In genomic region chr1:91495321-91495720, GRCm38 (mm10) we compare ENCODE assay signal across 8 mouse cellular contexts. TPM values are rescaled to one million over a fixed set of nuclear protein-coding genes. Genes with fewer than 3 reads are reported as not detected.
DNase-seq lines count a peak whose midpoint lies in the region; ATAC-seq and TF ChIP-seq lines count a peak whose summit lies in the region.

No protein-coding gene starts in this region.

- H3K4me3 ChIP-seq in kidney, embryonic 15.5 days (replicated peaks), result peak overlapping the region; percentile 96
- H3K4me3 ChIP-seq in embryonic facial prominence, embryonic 11.5 days (ENCODE audit: low read depth, low read length), result peak overlapping the region; percentile 55
- H3K4me3 ChIP-seq in hindbrain, postnatal 0 days (ENCODE audit: low read length), result peak overlapping the region; percentile 87
- H3K4me3 ChIP-seq in midbrain, embryonic 16.5 days (ENCODE audit: low read depth, low read length), result peak overlapping the region; percentile 84

- 40% methylated on average over 5 of the region's 5 CpGs for WGBS in kidney, embryonic 15.5 days
- WGBS in embryonic facial prominence, embryonic 11.5 days, result 48% methylated on average over 5 of the region's 5 CpGs
- WGBS in hindbrain, postnatal 0 days, result 50% methylated on average over 5 of the region's 5 CpGs
- WGBS in midbrain, embryonic 16.5 days, result 54% methylated on average over 5 of the region's 5 CpGs

- peaks cover 9% of the 10 kb centered on the region for H3K36me3 ChIP-seq in kidney, embryonic 15.5 days
- no peaks in the 10 kb centered on the region; the same call in 1 of the 2 replicates for H3K36me3 ChIP-seq in embryonic facial prominence, embryonic 11.5 days (replicated peaks; ENCODE audit: control insufficient read depth, insufficient read depth, low read depth, low read length)
- peaks cover 1% of the 10 kb centered on the region; the same call in 1 of the 2 replicates for H3K36me3 ChIP-seq in hindbrain, postnatal 0 days (ENCODE audit: insufficient read depth, low read length)
- H3K36me3 ChIP-seq in midbrain, embryonic 16.5 days (ENCODE audit: control insufficient read depth, insufficient read depth, low read length), result peaks cover 5% of the 10 kb centered on the region

- peak overlapping the region; percentile 71 for H3K9ac ChIP-seq in kidney, embryonic 15.5 days
- peak overlapping the region; percentile 57 for H3K9ac ChIP-seq in embryonic facial prominence, embryonic 11.5 days (replicated peaks; ENCODE audit: low read length)
- H3K9ac ChIP-seq in hindbrain, postnatal 0 days (replicated peaks; ENCODE audit: low read length), result peak overlapping the region; percentile 74
- peak overlapping the region; percentile 91 for H3K9ac ChIP-seq in midbrain, embryonic 16.5 days (ENCODE audit: low read depth, low read length)

- no peak for DNase-seq in kidney, adult 8-10 months
- no peak for DNase-seq in embryonic facial prominence, embryonic 11.5 days (ENCODE audit: low spot score)
- no peak for DNase-seq in hindbrain, postnatal 0 days (ENCODE audit: low spot score)
- no peak for DNase-seq in right cerebral cortex, adult 2 months (ENCODE audit: low spot score in 2 of 2)
- DNase-seq in right cerebral cortex, postnatal 25 days, result no peak
- no peak for DNase-seq in left cerebral cortex, adult 9 months (ENCODE audit: low spot score in 2 of 2)

- H3K4me1 ChIP-seq in kidney, embryonic 15.5 days, result peaks cover 16% of the 10 kb centered on the region
- H3K4me1 ChIP-seq in embryonic facial prominence, embryonic 11.5 days (ENCODE audit: control insufficient read depth, insufficient read depth, low read length), result peaks cover 3% of the 10 kb centered on the region
- peaks cover 14% of the 10 kb centered on the region; the same call in 1 of the 2 replicates for H3K4me1 ChIP-seq in hindbrain, postnatal 0 days (ENCODE audit: insufficient read depth, low read length)
- peaks cover 18% of the 10 kb centered on the region for H3K4me1 ChIP-seq in midbrain, embryonic 16.5 days (ENCODE audit: control insufficient read depth, insufficient read depth, low read length)

- no peak for TF ChIP-seq CTCF in hindbrain, postnatal 0 days (IDR thresholded peaks at IDR 0.05; ENCODE audit: low read depth)

- H3K9me3 ChIP-seq in kidney, embryonic 15.5 days (replicated peaks), result no peaks in the 10 kb centered on the region
- no peaks in the 10 kb centered on the region for H3K9me3 ChIP-seq in embryonic facial prominence, embryonic 11.5 days (replicated peaks; ENCODE audit: control insufficient read depth, low read length)
- H3K9me3 ChIP-seq in hindbrain, postnatal 0 days (ENCODE audit: low read length), result no peaks in the 10 kb centered on the region
- no peaks in the 10 kb centered on the region for H3K9me3 ChIP-seq in midbrain, embryonic 16.5 days (replicated peaks; ENCODE audit: control insufficient read depth, low read length, poor library complexity, severe bottlenecking)

- ATAC-seq in kidney, embryonic 15.5 days (replicated peaks; ENCODE audit: low FRiP score), result no peak
- no peak for ATAC-seq in embryonic facial prominence, embryonic 11.5 days (replicated peaks; ENCODE audit: insufficient number of reproducible peaks, low FRiP score, low TSS enrichment, low read depth)
- ATAC-seq in hindbrain, postnatal 0 days, result peak; percentile 9; the same call in 1 of the 2 replicates
- peak; percentile 6; the same call in 1 of the 2 replicates for ATAC-seq in midbrain, embryonic 16.5 days

- H3K27ac ChIP-seq in kidney, embryonic 15.5 days, result no peak overlapping the region
- H3K27ac ChIP-seq in embryonic facial prominence, embryonic 11.5 days (replicated peaks; ENCODE audit: low read depth, low read length), result no peak overlapping the region
- H3K27ac ChIP-seq in hindbrain, postnatal 0 days, result no peak overlapping the region
- H3K27ac ChIP-seq in midbrain, embryonic 16.5 days (ENCODE audit: low read length), result no peak overlapping the region

- H3K27me3 ChIP-seq in kidney, embryonic 15.5 days, result no peaks in the 10 kb centered on the region
- H3K27me3 ChIP-seq in embryonic facial prominence, embryonic 11.5 days (ENCODE audit: control insufficient read depth, insufficient read depth, low read length), result no peaks in the 10 kb centered on the region
- no peaks in the 10 kb centered on the region for H3K27me3 ChIP-seq in hindbrain, postnatal 0 days (ENCODE audit: insufficient read depth, low read length)
- H3K27me3 ChIP-seq in midbrain, embryonic 16.5 days (ENCODE audit: control insufficient read depth, insufficient read depth, low read depth, low read length), result no peaks in the 10 kb centered on the region

- H3K4me2 ChIP-seq in kidney, embryonic 15.5 days, result peak overlapping the region; percentile 89
- H3K4me2 ChIP-seq in embryonic facial prominence, embryonic 11.5 days (ENCODE audit: low read depth, low read length), result peak overlapping the region; percentile 84
- peak overlapping the region; percentile 82 for H3K4me2 ChIP-seq in hindbrain, postnatal 0 days (ENCODE audit: low read depth, low read length)
- H3K4me2 ChIP-seq in midbrain, embryonic 16.5 days (ENCODE audit: low read length), result peak overlapping the region; percentile 94

RNA-seq across cellular contexts. Expression of gene Traf3ip1, which starts 0.9 kb away (rescaled TPM):
- polyA plus RNA-seq in kidney, embryonic 15.5 days (2015; fragmentation: Nextera tagmentation; extraction: Ambion mirVana), result 10.1 and 11.8 TPM in 2 replicates
- 7.2 and 8.4 TPM in 2 replicates for polyA plus RNA-seq in embryonic facial prominence, embryonic 11.5 days (2014; fragmentation: Nextera tagmentation; extraction: Ambion mirVana)
- total RNA-seq in hindbrain, postnatal 0 days (2014; rRNA removed), result 10.3 and 11.7 TPM in 2 replicates
- 7.4 and 8.1 TPM in 2 replicates for polyA plus RNA-seq in hindbrain, postnatal 0 days (2015; fragmentation: Nextera tagmentation; extraction: Ambion mirVana)
- 10.8 and 10.9 TPM in 2 replicates for polyA plus RNA-seq in midbrain, embryonic 16.5 days (2015; fragmentation: Nextera tagmentation; extraction: Ambion mirVana)

RNA-seq across cellular contexts. Expression of gene Per2, which starts 36.2 kb away (rescaled TPM):
- polyA plus RNA-seq in kidney, embryonic 15.5 days (2015; fragmentation: Nextera tagmentation; extraction: Ambion mirVana), result 2.9 and 3.6 TPM in 2 replicates
- 0.97 and 1.2 TPM in 2 replicates for polyA plus RNA-seq in embryonic facial prominence, embryonic 11.5 days (2014; fragmentation: Nextera tagmentation; extraction: Ambion mirVana)
- total RNA-seq in hindbrain, postnatal 0 days (2014; rRNA removed), result 10.0 and 12.0 TPM in 2 replicates
- 4.2 and 5.1 TPM in 2 replicates for polyA plus RNA-seq in hindbrain, postnatal 0 days (2015; fragmentation: Nextera tagmentation; extraction: Ambion mirVana)
- polyA plus RNA-seq in midbrain, embryonic 16.5 days (2015; fragmentation: Nextera tagmentation; extraction: Ambion mirVana), result 4.5 and 5.1 TPM in 2 replicates

RNA-seq across cellular contexts. Expression of gene Asb1, which starts 45.0 kb away (rescaled TPM):
- 5.2 and 5.4 TPM in 2 replicates for polyA plus RNA-seq in kidney, embryonic 15.5 days (2015; fragmentation: Nextera tagmentation; extraction: Ambion mirVana)
- 6.8 and 7.3 TPM in 2 replicates for polyA plus RNA-seq in embryonic facial prominence, embryonic 11.5 days (2014; fragmentation: Nextera tagmentation; extraction: Ambion mirVana)
- 35.2 and 41.9 TPM in 2 replicates for total RNA-seq in hindbrain, postnatal 0 days (2014; rRNA removed)
- 9.5 and 10.2 TPM in 2 replicates for polyA plus RNA-seq in hindbrain, postnatal 0 days (2015; fragmentation: Nextera tagmentation; extraction: Ambion mirVana)
- polyA plus RNA-seq in midbrain, embryonic 16.5 days (2015; fragmentation: Nextera tagmentation; extraction: Ambion mirVana), result 10.0 and 11.0 TPM in 2 replicates

Comparison
In these comparisons a context has a peak if more than half of its experiments do, and no peak if none do; other contexts are left out.
1. ATAC-seq: peak in hindbrain, postnatal 0 days (single experiment) and midbrain, embryonic 16.5 days (single experiment); none in kidney, embryonic 15.5 days (single experiment) and embryonic facial prominence, embryonic 11.5 days (single experiment).
2. Peak in every context shown above with its lines, with median percentiles within 50 percentile points of each other: H3K4me2 ChIP-seq, H3K4me3 ChIP-seq and H3K9ac ChIP-seq.